Mouse (Mus musculus) mouse embryonic stem cell (cell line): Measurements from ENCODE around the gene Gm2956.
"Not testable (repeated sequence)": the region's sequence is repeated elsewhere in the genome, so short reads cannot be mapped to it uniquely, and the experiment has no call there.

Experiments used
- in situ Hi-C, 2 experiments: fragments of 300-500 bp; cut with MboI; formaldehyde crosslinking; loops; 1 replicate in 1 of 2; 3 replicates in 1 of 2; pipeline ENCODE4 v1.14.3; 2019 to 2020; ENCODE audit warnings: low sequenced_read_pairs in 2 of 2, low pct_unique_long_range_greater_than_20kb in 1 of 2, mixed read lengths in 1 of 2; ENCODE audit not compliant: unreplicated experiment in 1 of 2

Gene Gm2956

GRCm38 (mm10) chr14:3332087-3332677 lies at the start of gene Gm2956:
Gm2956 (plus strand) TSS chr14:3332627.
- in situ Hi-C loops: not testable (repeated sequence)

GRCm38 (mm10) chr14:3333406-3333805 lies 979 bp downstream of the Gm2956 start:
- in situ Hi-C loops: not testable (repeated sequence)

- in situ Hi-C loops: not testable (repeated sequence)
Measured at GRCm38 (mm10) chr14:3394793-3395192, 62.4 kb downstream of the Gm2956 start, which contains the start of gene Gm10413. Gm10413 (plus strand) TSS chr14:3395093.
